22 mouse cellular contexts compared by ENCODE assay signal in genomic region chr14:99107631-99108187, GRCm38 (mm10). TPM values are rescaled to one million over a fixed set of nuclear protein-coding genes. Genes with fewer than 3 reads are reported as not detected.
DNase-seq lines count a peak whose midpoint lies in the region; TF ChIP-seq lines count a peak whose summit lies in the region.
"Had no signal": no experiment of that assay in that cellular context is flagged by ENCODE, and none has a peak within 500 bp of the region (broad histone marks: within the 10 kb centered on the region; RNA-seq: fewer than 3 reads in every experiment).

No protein-coding gene starts in this region.

- no peak for TF ChIP-seq CTCF in MEL (IDR thresholded peaks at IDR 0.05 in 2 of 3, conservative IDR thresholded peaks at IDR 0.05 in 1 of 3; ENCODE audit: control insufficient read depth in 1 of 3, insufficient read depth in 1 of 3, low read depth in 2 of 3, low read length in 3 of 3, poor library complexity in 1 of 3, severe bottlenecking in 1 of 3)

- peaks cover 2% of the 10 kb centered on the region; the same call in 1 of the 2 replicates for H3K79me2 ChIP-seq in MEL (ENCODE audit: control insufficient read depth, insufficient read depth, low read length, poor library complexity)

- no peak for TF ChIP-seq POLR2A in MEL (IDR thresholded peaks at IDR 0.05; ENCODE audit: control insufficient read depth in 1 of 2, insufficient read depth in 1 of 2, low read depth in 1 of 2, low read length in 2 of 2, poor library complexity in 1 of 2)

- TF ChIP-seq EP300 in MEL (IDR thresholded peaks at IDR 0.05; ENCODE audit: low read depth in 1 of 2, low read length in 2 of 2) = no peak

- H3K27ac ChIP-seq in MEL (ENCODE audit: control insufficient read depth, low read depth, low read length) = peak overlapping the region; percentile 41; the same call in 1 of the 2 replicates
- H3K27ac ChIP-seq: embryonic facial prominence, embryonic 13.5 days; embryonic facial prominence, embryonic 15.5 days; forebrain, embryonic 10.5 days; forebrain, embryonic 12.5 days had no signal

- peaks cover 27 to 30% of the 10 kb centered on the region in 2 experiments for H3K4me1 ChIP-seq in MEL (ENCODE audit: control insufficient read depth in 1 of 2, insufficient read depth in 2 of 2, low read length in 2 of 2)
- H3K4me1 ChIP-seq: embryonic facial prominence, embryonic 13.5 days; embryonic facial prominence, embryonic 15.5 days; forebrain, embryonic 10.5 days; forebrain, embryonic 12.5 days had no signal

- H3K4me3 ChIP-seq in MEL (ENCODE audit: control insufficient read depth in 1 of 2, insufficient read depth in 1 of 2, low read depth in 2 of 2, low read length in 2 of 2) = no peak overlapping the region
- H3K4me3 ChIP-seq: embryonic facial prominence, embryonic 13.5 days; embryonic facial prominence, embryonic 15.5 days; erythroblast, embryonic 14.5 days; forebrain, embryonic 10.5 days; forebrain, embryonic 12.5 days had no signal

- no peak overlapping the region for H3K9ac ChIP-seq in MEL (ENCODE audit: control insufficient read depth, low read depth, low read length, poor library complexity, severe bottlenecking)
- H3K9ac ChIP-seq: embryonic facial prominence, embryonic 13.5 days; embryonic facial prominence, embryonic 15.5 days; forebrain, embryonic 12.5 days had no signal

- no peaks in the 10 kb centered on the region for H3K9me3 ChIP-seq in MEL (replicated peaks; ENCODE audit: insufficient read depth, low read length)
- H3K9me3 ChIP-seq: embryonic facial prominence, embryonic 13.5 days; embryonic facial prominence, embryonic 15.5 days; forebrain, embryonic 10.5 days; forebrain, embryonic 12.5 days; G1E had no signal

- H3K36me3 ChIP-seq in MEL (ENCODE audit: control insufficient read depth in 1 of 2, insufficient read depth in 2 of 2, low read length in 2 of 2) = peaks cover 7 to 37% of the 10 kb centered on the region in 2 experiments

- TF ChIP-seq RAD21 in MEL (IDR thresholded peaks at IDR 0.05; ENCODE audit: low read depth, low read length) = no peak

- DNase-seq in ES-CJ7 (ENCODE audit: low read depth, low spot score) (peak; percentile 80), MEL (ENCODE audit: low read depth, low spot score) (no peak), ZHBTc4 (ENCODE audit: low read depth, low spot score) (peak; percentile 65)
- no peak for DNase-seq in layer of hippocampus, adult 18-20 months (ENCODE audit: low spot score in 2 of 2)
- DNase-seq in thymus, postnatal 14 days = no peak
- DNase-seq in left cerebral cortex, adult 9 months (ENCODE audit: low spot score in 2 of 2) = no peak
- DNase-seq: adrenal gland, adult 2 months; adrenal gland, postnatal 10 days; adrenal gland, postnatal 25 days; cerebellum, adult 11 months; cerebellum, adult 18-20 months; cerebellum, adult 8-10 months; cerebellum, adult 9-11 months; cerebellum, postnatal 14 days; cerebellum, postnatal 36 days; embryo, embryonic 11 days had no signal

- H3K27me3 ChIP-seq in MEL (ENCODE audit: control insufficient read depth in 1 of 2, insufficient read depth in 2 of 2, low read length in 2 of 2) = no peaks in the 10 kb centered on the region
- H3K27me3 ChIP-seq: embryonic facial prominence, embryonic 13.5 days; embryonic facial prominence, embryonic 15.5 days; forebrain, embryonic 12.5 days had no signal

TF ChIP-seq in MEL, 35 proteins besides CTCF, POLR2A, EP300 and RAD21:
- TF ChIP-seq KAT2A (conservative IDR thresholded peaks at IDR 0.05; ENCODE audit: low read depth, low read length) (no peak), RCOR1 (IDR thresholded peaks at IDR 0.05; ENCODE audit: low read depth, low read length) (no peak)

RNA-seq across cellular contexts. Expression of gene Dis3, which starts 8.1 kb away (rescaled TPM):
- total RNA-seq in MEL (2012; rRNA removed) = 42.2 and 43.5 TPM in 2 replicates
- polyA plus RNA-seq in MEL (2012; ENCODE audit: insufficient read depth in 1 of 2, insufficient read length in 2 of 2, low read depth in 1 of 2, low replicate concordance in 2 of 2, missing spikeins in 1 of 2) = 100 to 1,000 TPM in 1 of 2 experiments, 10 to 100 TPM in 1; 79.6 to 159 TPM
- 10 to 100 TPM; 14.6 to 20.8 TPM for total RNA-seq in layer of hippocampus, adult 18-20 months (2021)

RNA-seq across cellular contexts. Expression of gene Pibf1, which starts 8.5 kb away (rescaled TPM):
- 11.0 and 11.3 TPM in 2 replicates for total RNA-seq in MEL (2012; rRNA removed)
- polyA plus RNA-seq in MEL (2012; ENCODE audit: insufficient read depth in 1 of 2, insufficient read length in 2 of 2, low read depth in 1 of 2, low replicate concordance in 2 of 2, missing spikeins in 1 of 2) = 1 to 10 TPM in 1 of 2 experiments, not detected in 1; 8.4 TPM
- total RNA-seq in layer of hippocampus, adult 18-20 months (2021) = 10 to 100 TPM; 13.1 to 14.6 TPM
- polyA plus RNA-seq: erythroblast, embryonic 14.5 days had no signal

Comparison
In these comparisons a context has a peak if more than half of its experiments do, and no peak if none do; other contexts are left out.
1. DNase-seq: peak in ES-CJ7 (single experiment) and ZHBTc4 (single experiment); none in MEL (single experiment), layer of hippocampus, adult 18-20 months (0 of 2), thymus, postnatal 14 days (single experiment) and left cerebral cortex, adult 9 months (0 of 2).